Mouse (Mus musculus) heart, embryonic 15.5 days (tissue): ENCODE measurements around the gene Lhpp. TPM values are rescaled to one million over a fixed set of nuclear protein-coding genes. Genes with fewer than 3 reads are reported as not detected.

Experiments used
- ATAC-seq: fragments of 200-750 bp; cut with Nextera tagmentation; replicated peaks from 2 replicates; pipeline ENCODE4 v1.8.0; 2017; ENCODE audit warnings: low read depth, moderate TSS enrichment; ENCODE audit not compliant: insufficient number of reproducible peaks, insufficient read depth, low FRiP score
- H3K27ac ChIP-seq: fragments of 300-500 bp; sonication (generic); 2 replicates; pipeline ENCODE4 v1.5.1; 2015; ENCODE audit warnings: mild to moderate bottlenecking, inconsistent platforms
- H3K27me3 ChIP-seq: fragments of 300-500 bp; sonication (generic); 2 replicates; pipeline ENCODE4 v1.6.1; 2015; ENCODE audit warnings: inconsistent platforms
- H3K36me3 ChIP-seq: fragments of 300-500 bp; sonication (generic); 2 replicates; pipeline ENCODE4 v1.6.1; 2015; ENCODE audit warnings: mild to moderate bottlenecking, inconsistent platforms
- H3K4me1 ChIP-seq: fragments of 300-500 bp; sonication (generic); replicated peaks from 2 replicates; pipeline ENCODE4 v1.6.1; 2015; ENCODE audit warnings: inconsistent platforms
- H3K4me2 ChIP-seq: fragments of 300-500 bp; sonication (generic); 2 replicates; pipeline ENCODE4 v1.6.1; 2015; ENCODE audit warnings: inconsistent platforms, mild to moderate bottlenecking, moderate library complexity
- H3K4me3 ChIP-seq: fragments of 300-500 bp; sonication (generic); 2 replicates; pipeline ENCODE4 v1.5.1; 2015; ENCODE audit warnings: mild to moderate bottlenecking, inconsistent platforms
- H3K9ac ChIP-seq: fragments of 300-500 bp; sonication (generic); 2 replicates; pipeline ENCODE4 v1.6.1; 2015; ENCODE audit warnings: mild to moderate bottlenecking, inconsistent platforms
- H3K9me3 ChIP-seq: fragments of 300-500 bp; sonication (generic); replicated peaks from 2 replicates; pipeline ENCODE4 v1.6.1; 2016; ENCODE audit warnings: inconsistent platforms
- WGBS: fragments of 180-500 bp; shearing (Covaris S2); methylation state at CpG from one replicate; pipeline ENCODE4 v1.1.7; 2015; ENCODE audit warnings: mixed read lengths; 5-methylcytosine and 5-hydroxymethylcytosine counted together
- polyA plus RNA-seq: library from polyadenylated mRNA; unstranded; fragments of >200 nt; fragmentation: Nextera tagmentation; extraction: Ambion mirVana; gene quantifications from 2 replicates; pipeline ENCODE4 v1.2.1, GENCODE M21; 2015

The Lhpp gene
- polyA plus RNA-seq, 1 experiment from 2014 or later: 21.3 TPM

GRCm38 (mm10) chr7:132668604-132669003, 58.2 kb downstream of the Lhpp start:
- Histone ChIP-seq H3K27ac (peak overlapping the region; percentile 41; the same call in 1 of the 2 replicates), H3K9me3 (no peaks in the 10 kb centered on the region), H3K36me3 (no peaks in the 10 kb centered on the region), H3K4me3 (no peak overlapping the region), H3K4me1 (peaks cover 13% of the 10 kb centered on the region), H3K27me3 (no peaks in the 10 kb centered on the region), H3K4me2 (no peak overlapping the region), H3K9ac (no peak overlapping the region)
- ATAC-seq: no peak
- WGBS: 44% methylated on average over 2 of the region's 2 CpGs

GRCm38 (mm10) chr7:132669999-132670862, 59.8 kb downstream of the Lhpp start:
- no peaks in the 10 kb centered on the region for H3K36me3 ChIP-seq
- H3K4me3 ChIP-seq: no peak overlapping the region
- no peak overlapping the region for H3K9ac ChIP-seq
- WGBS: 77% methylated on average over 20 of the region's 20 CpGs
- no peak for ATAC-seq
- peaks cover 23% of the 10 kb centered on the region for H3K4me1 ChIP-seq
- H3K4me2 ChIP-seq: no peak overlapping the region
- no peaks in the 10 kb centered on the region for H3K27me3 ChIP-seq
- H3K9me3 ChIP-seq: no peaks in the 10 kb centered on the region
- peak overlapping the region; percentile 53 for H3K27ac ChIP-seq

- H3K36me3 ChIP-seq: no peaks in the 10 kb centered on the region
- H3K4me1 ChIP-seq: peaks cover 23% of the 10 kb centered on the region
- H3K27ac ChIP-seq: peak overlapping the region; percentile 53
- H3K9me3 ChIP-seq: no peaks in the 10 kb centered on the region
- no peak for ATAC-seq
- no peak overlapping the region for H3K9ac ChIP-seq
- H3K4me2 ChIP-seq: no peak overlapping the region
- 77% methylated on average over 3 of the region's 3 CpGs for WGBS
- H3K4me3 ChIP-seq: no peak overlapping the region
- no peaks in the 10 kb centered on the region for H3K27me3 ChIP-seq
Measured at GRCm38 (mm10) chr7:132670863-132671165, 60.4 kb downstream of the Lhpp start.

- H3K9me3 ChIP-seq: no peaks in the 10 kb centered on the region
- no peak overlapping the region for H3K9ac ChIP-seq
- peaks cover 23% of the 10 kb centered on the region for H3K4me1 ChIP-seq
- H3K4me3 ChIP-seq: no peak overlapping the region
- 64% methylated on average over 7 of the region's 7 CpGs for WGBS
- ATAC-seq: no peak
- H3K27ac ChIP-seq: no peak overlapping the region; the same call in 1 of the 2 replicates
- H3K36me3 ChIP-seq: no peaks in the 10 kb centered on the region
- H3K27me3 ChIP-seq: no peaks in the 10 kb centered on the region
- no peak overlapping the region for H3K4me2 ChIP-seq
Measured at GRCm38 (mm10) chr7:132672481-132672959, 62.1 kb downstream of the Lhpp start.

GRCm38 (mm10) chr7:132673931-132674755, 63.7 kb downstream of the Lhpp start:
- Histone ChIP-seq H3K27me3 (no peaks in the 10 kb centered on the region), H3K9ac (no peak overlapping the region), H3K4me2 (no peak overlapping the region), H3K9me3 (no peaks in the 10 kb centered on the region), H3K27ac (peak overlapping the region; percentile 80), H3K4me1 (peaks cover 15% of the 10 kb centered on the region), H3K4me3 (no peak overlapping the region), H3K36me3 (no peaks in the 10 kb centered on the region)
- 41% methylated on average over 17 of the region's 17 CpGs for WGBS
- ATAC-seq: peak; percentile 77

GRCm38 (mm10) chr7:132675922-132676321, 65.5 kb downstream of the Lhpp start:
- Histone ChIP-seq H3K4me2 (no peak overlapping the region), H3K27ac (no peak overlapping the region), H3K9me3 (no peaks in the 10 kb centered on the region), H3K9ac (no peak overlapping the region), H3K27me3 (no peaks in the 10 kb centered on the region), H3K4me1 (peaks cover 11% of the 10 kb centered on the region), H3K4me3 (no peak overlapping the region), H3K36me3 (no peaks in the 10 kb centered on the region)
- WGBS: 80% methylated on average over 2 of the region's 2 CpGs
- ATAC-seq: no peak

GRCm38 (mm10) chr7:132679117-132679516, 68.7 kb downstream of the Lhpp start:
- 47% methylated on average over 4 of the region's 4 CpGs for WGBS
- ATAC-seq: no peak
- H3K4me2 ChIP-seq: no peak overlapping the region
- H3K9me3 ChIP-seq: no peaks in the 10 kb centered on the region
- H3K9ac ChIP-seq: no peak overlapping the region
- H3K27ac ChIP-seq: no peak overlapping the region
- H3K27me3 ChIP-seq: no peaks in the 10 kb centered on the region
- H3K4me1 ChIP-seq: peaks cover 24% of the 10 kb centered on the region
- H3K4me3 ChIP-seq: no peak overlapping the region
- no peaks in the 10 kb centered on the region for H3K36me3 ChIP-seq

GRCm38 (mm10) chr7:132679549-132679948, 69.1 kb downstream of the Lhpp start:
- 68% methylated on average over 6 of the region's 6 CpGs for WGBS

GRCm38 (mm10) chr7:132681296-132681695, 70.9 kb downstream of the Lhpp start:
- WGBS: 86% methylated on average over 11 of the region's 11 CpGs
- ATAC-seq: no peak

More at GRCm38 (mm10) chr7:132679549-132679948, 69.1 kb downstream of the Lhpp start:
- Histone ChIP-seq H3K4me3 (no peak overlapping the region), H3K9ac (no peak overlapping the region), H3K27me3 (no peaks in the 10 kb centered on the region), H3K4me2 (no peak overlapping the region), H3K36me3 (no peaks in the 10 kb centered on the region), H3K4me1 (peaks cover 20% of the 10 kb centered on the region), H3K27ac (no peak overlapping the region), H3K9me3 (no peaks in the 10 kb centered on the region)
- no peak for ATAC-seq

GRCm38 (mm10) chr7:132681831-132682230, 71.4 kb downstream of the Lhpp start:
- Histone ChIP-seq H3K27ac (no peak overlapping the region), H3K4me2 (no peak overlapping the region), H3K4me3 (no peak overlapping the region), H3K36me3 (no peaks in the 10 kb centered on the region), H3K9me3 (no peaks in the 10 kb centered on the region), H3K27me3 (no peaks in the 10 kb centered on the region), H3K4me1 (peaks cover 19% of the 10 kb centered on the region), H3K9ac (no peak overlapping the region)
- WGBS: 84% methylated on average over 1 of the region's 1 CpGs
- no peak for ATAC-seq

More at GRCm38 (mm10) chr7:132681296-132681695, 70.9 kb downstream of the Lhpp start:
- no peaks in the 10 kb centered on the region for H3K9me3 ChIP-seq
- H3K27me3 ChIP-seq: no peaks in the 10 kb centered on the region
- H3K4me1 ChIP-seq: peaks cover 19% of the 10 kb centered on the region
- H3K36me3 ChIP-seq: no peaks in the 10 kb centered on the region
- H3K4me2 ChIP-seq: no peak overlapping the region
- H3K27ac ChIP-seq: no peak overlapping the region
- H3K4me3 ChIP-seq: no peak overlapping the region
- no peak overlapping the region for H3K9ac ChIP-seq

- H3K27me3 ChIP-seq: no peaks in the 10 kb centered on the region
- no peaks in the 10 kb centered on the region for H3K9me3 ChIP-seq
- H3K27ac ChIP-seq: no peak overlapping the region
- WGBS: 88% methylated on average over 3 of the region's 3 CpGs
- no peak overlapping the region for H3K4me2 ChIP-seq
- H3K4me1 ChIP-seq: peaks cover 20% of the 10 kb centered on the region
- ATAC-seq: no peak
- H3K9ac ChIP-seq: no peak overlapping the region
- H3K36me3 ChIP-seq: no peaks in the 10 kb centered on the region
- H3K4me3 ChIP-seq: no peak overlapping the region
Measured at GRCm38 (mm10) chr7:132682336-132682735, 71.9 kb downstream of the Lhpp start.
